Mouse (Mus musculus): ENCODE measurements around the gene Zfp865. TPM values are rescaled to one million over a fixed set of nuclear protein-coding genes. Genes with fewer than 3 reads are reported as not detected.

Gene Zfp865
- total RNA-seq, 2 experiments from 2014 or later = 18.2 to 19.9 TPM

DNA sequence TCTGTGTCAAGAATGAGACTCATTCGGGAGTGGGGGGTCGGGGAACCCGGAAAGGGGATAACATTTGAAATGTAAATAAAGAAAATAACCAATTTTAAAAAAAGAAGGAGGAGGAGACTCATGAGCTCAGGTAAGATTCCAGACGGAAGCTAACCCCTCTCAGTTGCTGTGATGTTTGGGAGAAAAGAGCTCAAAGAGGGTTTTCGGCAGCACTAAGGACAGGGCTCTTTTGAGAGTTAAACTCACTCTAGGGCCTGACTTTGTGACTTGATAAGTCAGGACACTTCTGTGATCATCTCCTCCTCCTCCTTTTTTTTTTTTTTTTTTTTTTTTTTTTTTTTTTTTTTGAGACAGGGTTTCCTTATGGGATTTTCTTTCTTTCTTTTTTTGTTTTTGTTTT, 18.8 kb downstream of the Zfp865 start:
- intact Hi-C loops (cut with DNase I) = no loop called here

DNA sequence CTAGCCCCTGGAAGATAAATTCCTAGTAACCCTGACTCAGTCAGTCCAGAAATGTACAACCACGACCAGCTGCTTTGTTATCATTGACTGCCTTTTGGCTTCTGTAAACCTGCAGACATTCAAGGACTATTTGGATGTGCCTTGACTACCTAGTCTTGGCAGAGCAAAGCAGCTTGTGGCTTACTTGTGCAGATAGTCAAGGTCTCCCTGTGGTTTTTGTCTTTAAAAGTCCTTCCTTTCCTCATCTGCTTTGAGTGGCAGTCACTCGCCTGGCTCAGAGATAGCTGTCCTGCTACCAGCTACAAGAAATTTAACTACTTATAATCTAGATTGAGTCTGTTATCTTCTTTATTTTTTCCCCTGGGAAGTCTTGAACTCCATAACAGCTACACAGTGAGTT, 24.8 kb downstream of the Zfp865 start:
- DNase-seq = no peak
- intact Hi-C loops (cut with DNase I) = loop anchor here (5.0 kb wide), 1 partner anchor 33 kb away; the partner anchor contains the start of genes Fiz1 and Zfp524

More for the DNA sequence above, 18.8 kb downstream of the Zfp865 start:
- no peak for DNase-seq

DNA sequence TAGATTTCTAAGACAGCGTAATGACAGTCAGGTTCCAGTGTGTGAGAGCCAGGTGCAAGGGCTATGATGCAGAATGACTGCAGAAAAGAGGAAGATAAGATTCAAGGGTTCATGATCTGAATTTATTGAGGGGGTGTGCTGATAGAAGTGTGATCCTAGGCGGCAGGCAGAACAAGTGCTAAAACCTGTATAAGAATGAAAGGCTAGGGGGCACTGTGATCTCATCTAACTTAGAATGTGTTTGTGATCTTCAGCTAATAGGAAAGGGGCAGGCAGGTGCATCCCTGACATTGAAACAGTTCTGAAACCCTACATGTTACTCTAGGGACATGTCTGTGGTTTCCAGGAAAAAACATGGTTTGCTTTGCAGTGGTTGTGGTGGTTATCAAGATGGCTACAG, 25.9 kb downstream of the Zfp865 start:
- intact Hi-C loops (cut with DNase I) = loop anchor here (5.0 kb wide), 1 partner anchor 34 kb away; the partner anchor contains the start of genes Fiz1 and Zfp524
- DNase-seq = no peak

DNA sequence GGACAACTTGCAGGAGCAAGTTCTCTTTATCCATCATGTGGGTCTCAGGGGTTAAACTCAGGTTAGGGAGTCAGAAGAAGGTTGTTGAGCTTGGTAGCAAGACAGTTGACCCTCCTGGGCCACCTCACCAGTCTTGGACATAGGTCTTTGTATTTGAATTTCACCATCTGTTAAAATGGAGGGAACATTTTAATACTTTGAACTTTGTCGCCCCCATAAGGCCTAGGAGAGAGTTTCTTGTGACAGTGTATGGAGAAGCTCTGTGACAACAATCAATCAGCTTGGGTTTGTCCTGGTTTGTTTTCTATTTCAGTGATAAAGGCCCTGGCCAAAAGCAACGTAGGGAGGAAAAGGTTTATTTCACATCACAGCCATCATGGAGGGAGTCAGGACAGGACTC, 27.1 kb downstream of the Zfp865 start:
- intact Hi-C loops (cut with DNase I) = loop anchor here (1.0 to 5.0 kb wide), 2 partner anchors 35 to 104 kb away; partner anchors contain the start of genes Fiz1 and Zfp524
- peak in 1 of 2 experiments; percentile 42 for DNase-seq

GRCm38 (mm10) chr7:5051193-5052192, 31.3 kb downstream of the Zfp865 start, which contains the start of gene Zfp580:
Gene Zfp580, plus strand, starts transcription at chr7:5051538.
- DNase-seq = peak; percentile 81 to 85
- intact Hi-C loops (cut with DNase I) = loop anchor here (10.0 kb wide), 1 partner anchor 497 kb away; no protein-coding TSS in a partner anchor

GRCm38 (mm10) chr7:5052438-5052837, 32.3 kb downstream of the Zfp865 start:
- DNase-seq = no peak
- intact Hi-C loops (cut with DNase I) = loop anchor here (10.0 kb wide), 1 partner anchor 498 kb away; no protein-coding TSS in a partner anchor

GRCm38 (mm10) chr7:5052931-5053343, 32.8 kb downstream of the Zfp865 start:
- DNase-seq = no peak
- intact Hi-C loops (cut with DNase I) = loop anchor here (10.0 kb wide), 1 partner anchor 498 kb away; no protein-coding TSS in a partner anchor

DNA sequence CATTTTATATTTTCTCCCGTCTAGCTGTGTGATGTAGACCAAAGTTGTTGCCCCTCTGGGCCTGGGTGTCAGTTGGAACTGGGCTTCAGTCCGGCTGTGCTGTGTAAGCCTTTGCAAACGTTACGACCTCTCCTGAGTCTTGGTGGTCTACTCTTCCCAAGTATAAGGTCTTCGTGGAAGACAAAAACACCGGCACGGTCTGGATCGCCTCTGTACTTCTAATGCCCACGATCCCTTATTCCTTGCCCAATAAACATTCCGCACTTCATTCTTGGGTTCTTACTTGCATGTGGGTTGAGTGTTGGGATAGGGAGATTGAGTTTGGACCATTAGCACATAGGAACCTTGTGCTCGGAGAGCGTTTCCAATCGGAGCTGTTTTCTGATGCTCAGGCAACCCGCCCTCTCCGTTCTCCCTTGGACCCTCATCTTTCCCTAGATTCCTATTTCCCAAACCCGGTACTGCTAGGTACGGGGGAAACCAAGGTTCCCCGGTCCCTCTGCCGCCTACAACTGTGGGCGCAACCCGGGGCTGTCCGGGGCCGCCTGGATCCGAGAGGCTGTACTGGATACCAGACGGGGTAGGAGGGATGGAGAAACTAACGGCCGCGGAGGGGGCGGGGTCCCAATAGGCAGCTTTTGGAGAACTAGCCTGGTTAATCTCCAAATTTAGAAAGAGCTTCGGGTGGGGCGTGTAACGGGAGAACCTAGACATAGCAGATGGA, 33.4 kb downstream of the Zfp865 start:
- intact Hi-C loops (cut with DNase I) = loop anchor here (10.0 kb wide), 1 partner anchor 499 kb away; no protein-coding TSS in a partner anchor
- DNase-seq = no peak

- intact Hi-C loops (cut with DNase I) = loop anchor here (10.0 kb wide), 1 partner anchor 502 kb away; no protein-coding TSS in a partner anchor
- DNase-seq = no peak
These were observed 36.6 kb downstream of the Zfp865 start for GRCm38 (mm10) chr7:5056651-5057263.

DNA sequence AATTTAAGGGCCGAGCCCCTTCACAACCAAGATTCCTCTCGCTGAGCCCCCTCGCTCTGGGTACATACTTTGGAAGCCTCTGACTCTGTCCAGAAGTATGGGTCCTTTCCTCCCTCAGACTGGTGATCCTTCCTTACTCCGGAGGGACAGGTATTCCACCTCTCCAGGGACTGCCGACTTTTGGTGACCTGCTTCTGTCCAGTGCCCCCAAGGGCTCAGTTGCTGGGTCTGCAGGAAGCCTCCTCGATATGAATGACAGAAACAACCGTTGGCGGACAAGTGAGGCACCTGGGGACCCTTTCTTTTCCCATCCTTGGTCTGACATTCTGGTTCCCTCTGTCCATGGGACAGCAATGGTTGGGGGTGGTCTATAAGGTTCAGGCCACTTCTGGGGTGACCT, 37.2 kb downstream of the Zfp865 start:
- no peak for DNase-seq
- intact Hi-C loops (cut with DNase I) = loop anchor here (10.0 kb wide), 1 partner anchor 503 kb away; no protein-coding TSS in a partner anchor

DNA sequence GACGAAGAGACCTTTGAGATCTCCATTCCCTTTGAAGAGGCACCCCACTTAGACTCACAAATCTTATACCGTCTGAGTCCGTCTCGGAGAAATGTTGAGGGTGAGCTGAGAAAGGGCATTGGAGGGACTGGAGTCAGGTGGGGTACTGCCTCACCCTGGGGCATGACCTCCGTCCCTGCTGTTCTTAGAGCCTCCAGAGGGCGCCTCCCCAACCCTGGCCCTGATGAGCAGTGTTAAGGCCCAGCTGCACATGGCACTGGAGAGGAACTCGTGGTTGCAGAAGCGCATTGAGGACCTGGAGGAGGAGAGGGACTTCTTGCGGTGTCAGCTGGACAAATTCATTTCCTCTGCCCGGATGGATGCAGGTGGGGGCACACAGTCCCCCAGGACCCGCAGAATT, 37.6 kb downstream of the Zfp865 start:
- intact Hi-C loops (cut with DNase I) = loop anchor here (10.0 kb wide), 1 partner anchor 503 kb away; no protein-coding TSS in a partner anchor
- DNase-seq = no peak

- DNase-seq = no peak
- intact Hi-C loops (cut with DNase I) = loop anchor here (10.0 kb wide), 1 partner anchor 504 kb away; no protein-coding TSS in a partner anchor
These were observed 38.5 kb downstream of the Zfp865 start for GRCm38 (mm10) chr7:5058631-5059030.

- intact Hi-C loops (cut with DNase I) = loop anchor here (10.0 kb wide), 1 partner anchor 505 kb away; no protein-coding TSS in a partner anchor
- DNase-seq = no peak
These were observed 39.2 kb downstream of the Zfp865 start for GRCm38 (mm10) chr7:5059421-5059820.

GRCm38 (mm10) chr7:5060239-5060731, 40.1 kb downstream of the Zfp865 start:
- DNase-seq = peak; percentile 75 to 82
- intact Hi-C loops (cut with DNase I) = loop anchor here (2.0 kb wide), 2 partner anchors 45 to 65 kb away; partner anchors contain the start of genes Fiz1, Gm44973, Rasl2-9 and Zfp524

- peak; percentile 97 to 99 for DNase-seq
- intact Hi-C loops (cut with DNase I) = loop anchor here (2.0 kb wide), 2 partner anchors 46 to 64 kb away; partner anchors contain the start of genes Fiz1, Gm44973, Rasl2-9 and Zfp524
These were observed 41.0 kb downstream of the Zfp865 start for GRCm38 (mm10) chr7:5060944-5061773.

DNA sequence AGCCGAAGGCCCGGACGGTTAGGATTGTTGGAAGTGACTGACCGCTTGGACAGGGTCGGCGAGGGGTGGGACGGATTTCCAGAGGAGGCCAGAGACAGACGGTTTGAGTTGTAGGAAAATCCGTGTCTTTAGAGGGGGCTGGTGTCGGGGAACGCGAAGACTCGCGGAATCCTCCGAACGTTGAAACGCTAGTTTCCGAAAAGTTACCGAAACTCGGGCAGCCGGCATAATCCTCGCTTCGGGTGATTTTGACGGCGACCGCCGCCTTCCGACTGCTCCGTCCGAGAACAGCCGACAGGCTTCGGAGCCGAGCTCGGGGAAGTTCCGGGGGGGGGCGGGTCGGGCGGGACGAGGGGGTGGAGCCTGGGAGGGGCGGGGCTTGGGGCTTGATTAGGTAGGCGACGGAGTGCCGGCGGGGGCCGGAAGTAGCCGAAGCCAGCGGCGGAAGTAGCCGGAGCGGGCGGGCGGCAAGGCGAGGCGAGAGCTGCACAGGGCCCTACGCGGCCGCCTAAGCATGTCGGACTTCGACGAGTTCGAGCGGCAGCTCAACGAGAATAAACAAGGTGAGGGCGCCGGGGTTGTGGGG, 41.7 kb downstream of the Zfp865 start, which contains the start of gene U2af2:
U2af2 (plus strand) TSS at position 370 of the 586 bp plus-strand sequence.
- intact Hi-C loops (cut with DNase I) = loop anchor here (2.0 kb wide), 3 partner anchors 19 to 63 kb away; partner anchors contain the start of genes Epn1, Fiz1, Gm44973 and Rasl2-9

DNA sequence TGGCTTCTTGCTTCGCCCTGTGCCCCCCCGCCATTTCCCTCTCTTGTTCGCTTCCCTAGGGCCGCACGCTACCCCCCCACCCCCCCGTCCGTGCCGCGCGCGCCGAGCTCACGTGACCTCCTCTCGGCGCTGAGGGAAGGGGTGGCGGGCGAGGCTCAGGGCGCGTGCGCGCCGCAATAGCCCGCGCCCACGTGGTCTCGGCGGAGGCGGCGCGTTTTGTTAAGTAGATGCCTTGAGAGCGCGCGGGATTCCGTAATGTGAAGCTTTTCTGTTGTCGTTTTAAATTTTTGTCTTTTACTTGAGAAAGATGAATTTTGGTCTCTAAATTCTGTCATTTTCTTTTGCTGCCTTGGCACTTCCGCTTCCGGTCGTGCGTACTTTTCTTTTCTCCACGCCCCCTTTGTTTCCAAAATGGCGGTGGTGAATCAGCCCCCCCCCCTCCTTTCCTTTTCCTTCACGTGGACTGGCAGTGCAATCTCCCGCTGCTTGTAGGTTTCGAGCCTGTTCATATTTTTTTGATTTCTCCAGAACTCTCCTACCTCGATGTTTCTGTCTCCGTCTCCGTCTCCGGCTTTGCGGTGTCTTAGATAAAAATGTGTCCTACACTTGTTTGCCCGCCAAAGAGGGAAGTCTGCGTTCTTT, 42.3 kb downstream of the Zfp865 start:
- intact Hi-C loops (cut with DNase I) = loop anchor here (2.0 kb wide), 1 partner anchor 18 kb away; the partner anchor contains the start of gene Epn1

More for the DNA sequence above, 41.7 kb downstream of the Zfp865 start, which contains the start of gene U2af2:
- DNase-seq = peak; percentile 95 to 96

More for the DNA sequence above, 42.3 kb downstream of the Zfp865 start:
- DNase-seq = peak in 1 of 2 experiments; percentile 72
